Mouse (Mus musculus): ENCODE data around the gene Rps18.

Rps18 gene

DNA sequence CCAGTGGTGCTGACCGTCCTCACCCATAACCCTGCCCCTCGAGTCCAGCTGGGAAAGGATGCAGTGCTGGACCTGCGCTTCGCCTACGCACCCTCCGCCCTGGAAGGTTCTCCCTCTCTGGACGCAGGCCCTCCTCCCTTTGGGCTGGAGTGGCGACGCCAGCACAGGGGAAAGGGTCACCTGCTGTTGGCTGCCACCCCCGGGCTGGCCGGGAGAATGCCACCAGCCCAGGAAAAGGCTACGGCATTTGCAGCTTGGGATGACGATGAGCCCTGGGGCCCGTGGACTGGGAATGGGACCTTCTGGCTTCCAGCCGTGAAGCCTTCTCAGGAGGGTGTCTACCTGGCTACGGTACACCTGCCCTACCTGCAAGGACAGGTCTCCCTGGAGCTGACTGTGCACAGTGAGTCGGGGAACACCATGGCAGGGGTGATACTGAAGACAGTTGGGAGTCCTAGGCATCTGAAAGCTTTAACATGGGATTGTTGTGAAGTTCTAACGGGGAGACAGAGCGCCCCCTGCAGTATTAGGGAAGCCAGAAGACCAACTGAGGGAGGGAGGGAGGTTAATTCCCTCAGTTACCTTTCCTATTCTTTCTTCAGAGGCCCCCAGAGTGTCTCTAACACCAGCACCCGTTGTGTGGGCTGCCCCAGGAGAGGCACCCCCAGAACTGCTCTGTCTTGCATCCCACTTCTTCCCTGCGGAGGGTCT, 30.2 kb downstream of the Rps18 start:
- DNase-seq (ENCODE audit: low read depth in 2 of 2, low spot score in 2 of 2): no peak

DNA sequence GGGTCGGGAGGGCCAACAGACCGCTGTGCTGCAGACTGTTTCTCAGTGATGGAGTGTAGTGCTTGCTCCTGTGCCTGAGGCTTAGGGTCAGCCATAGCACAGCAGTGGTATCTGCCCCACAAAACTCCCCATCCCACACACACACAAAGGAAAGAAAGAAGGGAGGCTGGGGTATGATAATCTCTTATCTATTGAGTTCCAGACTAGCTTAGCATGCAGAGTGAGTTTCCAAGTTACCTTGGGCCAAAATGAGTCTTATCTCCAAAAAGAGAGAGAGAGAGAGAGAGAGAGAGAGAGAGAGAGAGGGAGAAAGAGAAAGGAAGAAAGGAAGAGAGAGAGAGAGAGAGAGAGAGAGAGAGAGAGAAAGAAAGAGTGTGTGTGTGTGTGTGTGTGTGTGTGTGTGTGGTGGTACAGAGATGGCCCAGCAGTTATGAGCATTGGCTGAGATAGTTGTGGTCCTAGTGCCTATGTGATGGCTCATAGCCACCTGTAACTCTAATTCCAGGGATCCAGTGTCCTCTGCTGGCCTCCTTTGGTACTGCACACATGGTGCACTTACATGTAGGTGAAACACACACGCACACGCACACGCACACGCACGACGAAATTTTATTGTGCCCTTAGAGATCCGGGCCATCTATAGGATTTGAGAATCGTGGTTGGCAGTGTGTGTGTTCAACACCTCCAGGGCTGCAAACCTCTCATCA, 31.1 kb downstream of the Rps18 start:
- DNase-seq (ENCODE audit: low read depth in 2 of 2, low spot score in 2 of 2): peak; percentile 68 to 77

DNA sequence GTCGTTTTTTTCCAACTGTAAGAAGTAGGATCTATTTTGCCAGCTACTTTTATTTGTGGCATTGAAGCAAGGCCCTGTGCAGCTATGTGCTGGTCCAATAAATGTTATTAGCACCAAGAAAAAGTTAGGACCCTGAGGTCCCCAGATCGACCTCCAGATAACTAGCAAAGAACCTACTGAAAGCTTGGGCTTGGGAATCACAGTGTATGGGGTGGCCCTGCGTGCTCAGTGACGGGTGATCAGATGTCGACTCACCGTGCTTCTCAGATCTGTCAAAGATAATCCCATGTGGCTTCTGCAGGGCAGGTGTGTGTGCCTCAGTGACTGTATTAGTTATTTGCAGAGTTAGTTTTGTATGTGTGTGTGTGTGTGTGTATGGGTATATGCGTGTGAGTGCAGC, 34.4 kb downstream of the Rps18 start:
- no peak for DNase-seq (ENCODE audit: low read depth in 2 of 2, low spot score in 2 of 2)

DNA sequence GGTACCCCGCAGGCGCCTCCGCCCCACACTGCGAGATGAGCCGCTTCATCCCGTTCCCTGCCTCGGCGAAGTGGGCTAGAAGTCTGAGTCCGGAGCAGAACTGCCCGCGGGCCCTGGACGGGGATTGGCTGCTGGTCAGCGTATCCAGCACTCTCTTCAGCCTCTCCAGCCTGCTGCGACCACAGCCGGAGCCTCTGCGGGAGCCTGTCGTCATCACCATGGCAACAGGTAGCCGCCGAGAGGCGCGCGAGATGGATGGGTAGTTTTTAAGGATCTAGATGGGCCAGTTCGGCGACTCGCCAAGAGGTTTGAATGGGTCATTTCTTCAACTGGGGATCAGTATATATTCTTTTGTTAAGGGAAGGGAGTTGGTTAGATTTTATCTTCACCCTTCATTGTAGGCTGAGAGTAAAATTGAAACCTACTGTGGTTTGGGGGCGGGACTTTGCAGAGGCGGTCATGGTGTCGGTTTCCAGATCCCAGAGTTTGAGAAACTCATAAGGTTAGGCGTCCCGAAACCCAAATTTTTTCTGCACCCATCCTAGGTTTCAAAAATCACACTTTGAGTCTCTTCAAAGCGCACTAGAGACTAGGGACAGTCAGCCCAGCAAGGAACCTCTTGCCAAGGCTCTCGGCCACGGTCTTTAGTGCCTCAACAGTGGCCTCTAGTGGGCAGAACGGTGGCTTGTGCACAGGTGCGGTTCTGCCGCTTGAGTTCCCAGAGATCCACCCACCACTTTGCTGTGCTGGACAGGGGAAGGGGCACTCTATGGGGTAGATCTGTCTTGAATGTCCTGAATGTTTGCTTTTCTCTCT, 35.3 kb downstream of the Rps18 start:
- DNase-seq (ENCODE audit: low read depth in 2 of 2, low spot score in 2 of 2): peak; percentile 77 to 87

DNA sequence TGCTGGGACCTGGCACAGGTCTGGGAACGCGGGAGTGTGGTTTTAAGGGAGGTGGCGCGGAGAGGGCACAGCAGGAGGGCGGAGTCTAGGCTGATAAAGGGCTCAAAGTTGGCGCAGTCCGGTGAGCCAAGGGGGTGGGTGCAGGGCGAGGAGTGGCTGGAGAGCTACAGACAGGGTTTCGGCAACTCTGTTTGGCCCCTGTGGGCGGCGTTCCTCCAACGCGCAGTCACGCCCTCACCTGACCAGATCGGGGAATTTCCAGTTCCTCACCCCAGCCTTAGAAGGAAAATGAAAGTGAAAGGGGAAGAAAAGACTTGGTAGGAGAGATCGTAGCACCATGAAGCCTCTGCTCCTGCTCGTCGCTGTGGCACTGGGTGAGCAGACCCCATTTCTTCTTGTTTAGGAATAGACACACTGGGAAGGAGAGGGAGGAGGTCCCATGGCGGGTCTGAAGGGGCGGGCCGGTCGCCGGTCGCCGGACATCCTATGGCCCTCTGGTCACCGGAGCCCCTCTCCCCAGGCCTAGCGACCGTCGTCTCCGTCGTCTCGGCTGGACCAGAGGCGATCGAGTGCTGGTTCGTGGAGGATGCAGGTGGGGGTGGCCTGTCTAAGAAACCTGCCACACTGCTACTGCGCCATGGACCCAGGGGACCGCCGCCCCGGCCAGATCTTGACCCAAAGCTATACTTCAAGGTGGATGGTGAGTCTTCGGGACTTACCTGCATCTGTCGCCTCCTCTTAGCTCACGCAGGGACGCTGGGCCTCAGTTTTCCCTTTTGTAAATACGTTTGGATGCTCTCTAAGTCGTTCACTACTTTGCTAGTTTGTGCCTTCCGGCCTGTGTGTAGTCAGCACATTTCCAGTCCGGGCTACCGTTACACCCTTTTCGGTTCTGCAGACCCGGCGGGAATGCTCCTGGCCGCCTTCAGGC, 36.2 kb downstream of the Rps18 start:
- DNase-seq (ENCODE audit: low read depth in 2 of 2, low spot score in 2 of 2): peak; percentile 69 to 77

DNA sequence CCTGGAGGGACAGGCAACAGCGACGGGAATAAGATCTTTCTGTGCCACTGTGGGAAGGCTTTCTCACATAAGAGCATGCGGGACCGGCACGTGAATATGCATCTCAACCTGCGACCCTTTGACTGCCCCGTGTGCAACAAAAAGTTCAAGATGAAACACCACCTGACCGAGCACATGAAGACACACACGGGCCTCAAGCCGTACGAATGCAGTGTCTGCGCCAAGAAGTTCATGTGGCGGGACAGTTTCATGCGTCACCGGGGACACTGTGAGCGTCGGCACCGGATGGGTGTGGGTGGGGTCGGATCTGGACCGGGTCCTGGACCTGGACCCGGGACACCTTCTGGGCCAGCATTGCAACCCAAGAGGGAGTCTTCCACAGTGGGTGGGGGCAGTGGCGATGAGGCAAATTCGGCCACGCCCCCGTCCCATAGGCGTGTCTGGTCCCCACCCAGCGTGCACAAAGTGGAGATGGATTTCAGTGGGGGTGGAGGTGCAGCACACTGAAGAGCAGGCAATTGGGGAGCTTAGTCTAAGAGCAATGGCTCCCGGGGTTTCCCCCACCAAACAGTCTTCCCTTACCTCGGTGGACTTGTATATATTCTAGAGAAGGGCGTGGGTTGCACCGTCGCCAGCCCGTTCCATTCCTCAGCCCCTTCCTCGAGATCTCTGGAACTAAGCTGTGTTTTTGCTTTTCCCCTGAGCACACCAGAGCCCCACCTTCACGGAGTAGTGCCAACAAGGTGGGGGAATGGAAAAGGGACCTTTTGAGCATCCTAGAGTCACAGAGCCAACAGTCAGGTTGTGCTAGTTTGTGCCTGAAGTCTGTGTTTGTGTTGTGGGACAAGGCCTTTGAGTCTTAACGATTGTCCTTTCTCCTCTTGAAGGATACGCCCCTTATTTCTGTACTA, 37.3 kb downstream of the Rps18 start:
- no peak for DNase-seq (ENCODE audit: low read depth in 2 of 2, low spot score in 2 of 2)

DNA sequence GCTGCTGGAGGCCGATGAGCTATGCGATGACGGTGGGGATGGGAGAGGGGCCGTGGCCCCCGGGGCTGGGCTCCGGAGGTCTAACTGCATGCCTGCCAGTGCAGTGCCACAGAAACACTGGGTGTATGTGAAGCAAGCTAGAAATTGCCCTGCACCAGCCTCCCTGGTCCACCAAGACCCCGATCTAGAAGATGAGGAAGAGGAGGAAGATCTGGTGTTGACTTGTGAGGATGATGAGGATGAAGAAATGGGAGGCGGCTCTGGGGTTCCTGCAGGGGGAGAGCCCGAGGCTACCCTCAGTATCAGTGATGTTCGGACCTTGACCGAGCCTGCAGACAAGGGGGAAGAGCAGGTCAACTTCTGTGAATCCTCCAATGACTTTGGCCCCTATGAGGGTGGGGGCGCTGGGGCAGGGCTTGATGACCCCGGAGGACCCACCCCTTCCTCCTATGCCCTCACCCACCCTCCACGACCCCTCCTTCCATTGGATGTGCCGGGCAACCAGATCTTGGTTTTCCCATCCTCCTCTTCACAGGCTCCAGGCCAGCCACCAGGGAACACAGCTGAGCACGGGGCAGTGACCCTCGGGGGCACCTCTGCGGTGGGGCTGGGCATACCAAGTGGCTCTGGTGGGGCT, 38.0 kb downstream of the Rps18 start:
- no peak for DNase-seq (ENCODE audit: low read depth in 2 of 2, low spot score in 2 of 2)

DNA sequence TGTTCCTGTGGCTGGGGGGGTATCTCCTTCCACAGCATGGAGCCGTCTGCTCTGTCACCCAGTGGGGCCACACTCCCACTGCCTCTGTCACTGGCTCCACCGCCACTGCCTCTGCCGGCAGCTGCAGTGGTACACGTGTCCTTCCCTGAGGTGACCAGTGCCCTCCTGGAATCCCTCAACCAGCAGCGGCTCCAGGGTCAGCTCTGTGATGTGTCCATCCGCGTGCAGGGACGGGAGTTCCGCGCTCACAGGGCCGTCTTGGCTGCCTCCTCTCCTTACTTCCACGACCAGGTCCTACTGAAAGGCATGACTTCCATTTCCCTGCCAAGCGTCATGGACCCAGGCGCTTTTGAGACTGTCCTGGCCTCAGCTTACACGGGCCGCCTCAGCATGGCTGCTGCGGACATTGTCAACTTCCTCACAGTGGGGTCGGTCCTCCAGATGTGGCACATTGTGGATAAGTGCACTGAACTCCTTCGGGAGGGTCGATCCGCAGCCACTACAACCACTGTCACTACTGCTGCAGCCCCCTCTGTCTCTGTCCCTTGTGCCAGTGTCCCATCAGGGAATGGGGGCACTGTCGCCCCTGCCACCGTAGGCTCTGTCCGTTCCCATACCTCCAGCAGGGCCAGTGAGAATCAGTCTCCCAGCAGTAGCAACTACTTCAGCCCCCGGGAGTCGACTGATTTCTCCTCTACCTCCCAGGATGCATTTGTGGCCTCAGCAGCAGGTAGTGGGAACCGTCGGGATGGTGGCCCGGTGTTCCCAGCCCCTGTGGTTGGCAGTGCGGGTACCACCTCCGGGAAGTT, 38.8 kb downstream of the Rps18 start:
- DNase-seq (ENCODE audit: low read depth in 2 of 2, low spot score in 2 of 2): no peak

DNA sequence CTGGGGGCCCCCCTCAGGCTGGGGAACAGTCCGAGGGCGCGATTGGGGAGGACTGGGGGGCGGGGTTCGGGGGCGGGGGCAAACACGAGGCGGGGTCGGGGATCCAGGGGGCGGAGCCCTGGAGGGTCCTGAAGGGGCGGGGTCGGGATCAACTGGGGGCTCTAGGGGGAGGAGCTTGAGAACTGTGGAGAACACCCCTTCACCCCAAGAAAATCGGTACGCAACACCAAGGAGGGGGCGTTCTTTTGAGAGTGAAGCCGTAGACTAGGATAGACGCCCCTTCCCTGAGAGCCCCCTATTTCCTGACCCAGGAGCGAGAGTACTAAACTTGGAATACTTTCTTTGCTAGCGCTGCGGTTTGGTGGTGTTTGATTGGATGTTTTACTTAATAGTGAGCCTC, 39.5 kb downstream of the Rps18 start:
- DNase-seq (ENCODE audit: low read depth in 2 of 2, low spot score in 2 of 2): no peak

DNA sequence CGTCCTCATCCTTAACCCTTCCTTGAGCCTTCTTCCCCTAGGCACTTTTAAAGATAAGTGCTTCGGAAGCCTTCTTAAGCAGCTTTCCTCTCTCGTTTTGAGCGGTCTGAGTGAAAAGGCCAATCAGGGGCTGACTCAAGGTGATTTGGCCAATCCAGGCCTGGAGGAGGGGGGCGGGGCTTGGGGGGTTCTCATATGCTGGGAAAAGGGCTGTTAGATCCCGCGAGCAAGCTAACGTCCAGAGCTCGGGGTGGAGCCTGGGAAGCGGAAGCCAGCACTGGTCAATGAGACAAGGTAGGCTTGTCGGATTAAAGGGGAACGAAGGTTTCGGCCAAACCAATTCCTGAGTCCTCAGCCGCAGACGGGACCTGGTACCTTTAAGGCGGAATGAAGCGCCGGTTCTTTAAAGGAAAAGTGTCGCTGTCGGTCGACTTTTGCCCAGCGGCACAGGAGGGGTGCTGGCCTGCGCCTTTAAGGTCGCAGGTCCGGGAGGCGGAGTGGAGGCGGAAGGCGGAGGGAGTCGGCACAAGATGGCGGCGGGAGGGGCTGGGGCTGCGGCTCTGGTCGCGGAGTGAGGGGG, 40.0 kb downstream of the Rps18 start, which contains the start of the genes Tapbp and Zbtb22:
TSS of gene Tapbp (plus strand) at position 229 of the 580 bp plus-strand sequence.
TSS of gene Zbtb22 (plus strand) at position 234 of the 580 bp plus-strand sequence.
- DNase-seq (ENCODE audit: low read depth in 2 of 2, low spot score in 2 of 2): peak; percentile 84 to 93

DNA sequence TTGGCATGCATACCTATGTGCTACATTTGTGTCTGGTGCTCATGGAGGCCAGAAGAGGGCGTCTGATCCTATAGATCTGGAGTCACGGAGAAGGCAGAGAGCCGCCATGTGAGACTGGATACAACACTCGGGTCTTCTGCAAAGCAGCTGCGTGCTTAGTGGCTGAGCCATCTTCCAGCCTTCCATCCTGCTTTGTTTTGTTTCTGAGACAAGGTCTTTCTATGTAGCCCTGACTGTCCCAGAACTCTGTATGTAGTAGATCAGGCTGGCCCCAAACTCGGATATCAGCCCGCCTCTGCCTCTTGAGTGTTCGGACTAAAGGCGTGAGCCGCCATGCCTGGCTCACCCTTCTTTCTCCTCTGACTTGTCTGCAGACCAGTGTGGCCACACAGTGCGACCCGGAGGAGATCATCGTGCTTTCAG, 40.8 kb downstream of the Rps18 start:
- no peak for DNase-seq (ENCODE audit: low read depth in 2 of 2, low spot score in 2 of 2)

DNA sequence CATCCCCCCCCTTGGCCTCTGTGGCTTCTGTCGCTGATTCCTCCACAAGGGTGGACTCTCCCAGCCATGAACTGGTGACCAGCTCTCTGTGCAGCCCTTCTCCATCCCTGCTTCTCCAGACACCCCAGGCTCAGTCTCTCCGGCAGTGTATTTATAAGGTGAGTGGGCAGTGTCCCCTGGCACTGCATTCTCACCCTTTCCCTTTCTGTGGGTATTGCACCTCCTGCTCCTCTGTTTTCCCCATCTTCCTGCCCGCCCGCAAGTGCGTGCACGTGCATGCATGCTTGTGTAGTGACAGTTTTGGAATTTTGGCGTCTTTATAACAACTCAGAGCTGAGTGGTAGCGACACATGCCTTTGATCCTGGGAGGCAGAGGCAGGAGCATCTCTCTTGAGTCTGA, 41.9 kb downstream of the Rps18 start:
- DNase-seq (ENCODE audit: low read depth in 2 of 2, low spot score in 2 of 2): no peak

DNA sequence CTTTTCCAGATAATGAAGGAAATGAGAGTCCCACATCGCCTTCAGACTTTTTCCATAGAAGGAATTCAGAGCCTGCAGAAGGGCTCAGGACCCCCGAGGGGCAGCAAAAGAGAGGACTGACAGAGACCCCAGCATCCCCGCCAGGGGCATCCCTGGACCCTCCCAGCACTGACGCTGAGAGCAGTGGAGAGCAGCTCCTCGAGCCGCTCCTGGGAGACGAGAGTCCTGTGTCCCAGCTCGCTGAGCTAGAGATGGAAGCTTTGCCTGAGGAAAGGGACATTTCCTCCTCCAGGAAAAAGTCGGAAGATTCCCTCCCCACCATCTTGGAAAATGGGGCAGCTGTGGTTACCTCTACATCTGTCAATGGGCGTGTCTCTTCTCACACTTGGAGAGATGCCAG, 42.5 kb downstream of the Rps18 start:
- no peak for DNase-seq (ENCODE audit: low read depth in 2 of 2, low spot score in 2 of 2)

DNA sequence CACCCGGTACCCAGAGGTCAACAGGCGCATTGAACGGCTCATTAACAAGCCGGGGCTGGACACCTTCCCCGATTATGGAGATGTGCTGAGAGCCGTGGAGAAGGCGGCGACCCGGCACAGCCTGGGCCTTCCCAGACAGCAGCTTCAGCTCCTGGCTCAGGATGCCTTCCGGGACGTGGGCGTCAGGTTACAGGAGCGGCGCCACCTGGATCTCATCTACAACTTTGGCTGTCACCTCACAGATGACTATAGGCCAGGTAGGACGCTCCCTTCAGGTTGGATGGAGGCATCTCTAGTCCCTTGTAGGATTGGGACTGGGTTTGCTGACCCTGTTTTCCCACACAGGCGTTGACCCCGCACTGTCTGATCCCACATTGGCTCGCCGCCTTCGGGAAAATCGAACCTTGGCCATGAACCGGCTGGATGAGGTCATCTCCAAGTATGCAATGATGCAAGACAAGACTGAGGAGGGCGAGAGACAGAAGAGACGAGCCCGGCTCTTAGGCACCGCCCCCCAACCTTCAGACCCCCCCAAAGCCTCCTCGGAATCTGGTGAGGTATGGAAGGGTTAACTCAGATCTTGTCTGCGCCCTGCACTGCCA, 43.9 kb downstream of the Rps18 start:
- DNase-seq (ENCODE audit: low read depth in 2 of 2, low spot score in 2 of 2): no peak

DNA sequence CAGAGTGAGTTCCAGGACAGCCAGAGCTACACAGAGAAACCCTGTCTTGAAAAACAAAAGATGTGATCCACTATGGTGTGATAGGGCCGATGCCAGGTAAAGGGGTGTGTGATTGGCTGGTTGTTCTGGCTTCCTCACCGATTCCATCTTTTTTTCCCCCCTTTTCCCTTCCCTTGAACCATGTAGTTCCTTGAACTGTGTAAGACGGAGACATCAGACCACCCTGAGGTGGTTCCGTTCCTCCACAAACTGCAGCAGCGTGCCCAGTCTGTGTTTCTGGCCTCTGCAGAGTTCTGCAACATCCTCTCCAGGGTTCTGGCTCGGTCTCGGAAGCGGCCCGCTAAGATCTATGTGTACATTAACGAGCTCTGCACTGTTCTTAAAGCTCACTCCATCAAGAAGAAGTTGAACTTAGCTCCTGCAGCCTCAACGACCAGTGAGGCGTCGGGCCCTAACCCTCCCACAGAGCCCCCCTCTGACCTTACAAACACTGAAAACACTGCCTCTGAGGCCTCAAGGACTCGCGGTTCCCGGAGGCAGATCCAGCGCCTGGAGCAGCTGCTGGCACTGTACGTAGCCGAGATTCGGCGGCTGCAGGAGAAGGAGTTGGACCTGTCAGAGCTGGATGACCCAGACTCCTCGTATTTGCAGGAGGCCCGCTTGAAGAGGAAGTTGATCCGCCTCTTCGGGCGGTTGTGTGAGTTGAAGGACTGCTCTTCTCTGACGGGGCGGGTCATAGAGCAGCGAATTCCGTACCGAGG, 44.6 kb downstream of the Rps18 start:
- DNase-seq (ENCODE audit: low read depth in 2 of 2, low spot score in 2 of 2): no peak

DNA sequence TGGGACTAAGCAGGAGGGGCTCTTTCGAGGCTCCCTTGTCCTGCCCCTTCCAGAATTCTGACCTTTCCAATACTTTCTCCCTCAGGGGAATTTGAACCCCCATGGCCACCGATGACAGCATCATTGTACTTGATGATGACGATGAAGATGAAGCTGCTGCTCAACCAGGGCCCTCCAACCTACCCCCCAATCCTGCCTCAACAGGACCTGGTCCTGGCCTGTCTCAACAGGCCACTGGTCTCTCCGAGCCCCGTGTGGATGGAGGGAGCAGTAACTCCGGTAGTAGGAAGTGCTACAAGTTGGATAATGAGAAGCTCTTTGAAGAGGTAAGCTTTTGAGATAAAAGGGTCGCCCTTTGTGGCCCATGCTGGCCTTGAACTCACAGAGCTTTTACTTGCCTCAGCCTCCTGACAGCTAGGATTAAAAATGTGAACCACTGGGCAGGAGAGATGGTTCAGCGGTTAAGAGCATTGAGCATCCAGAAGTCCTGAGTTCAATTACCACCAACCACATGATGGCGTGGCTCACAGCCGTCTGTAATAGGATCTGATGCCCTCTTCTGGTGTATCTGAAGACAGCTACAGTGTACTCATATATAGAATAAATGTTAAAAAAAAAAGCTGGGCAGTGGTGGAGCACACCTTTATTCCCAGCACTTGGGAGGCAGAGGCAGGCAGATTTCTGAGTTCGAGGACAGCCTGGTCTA, 45.3 kb downstream of the Rps18 start:
- DNase-seq (ENCODE audit: low read depth in 2 of 2, low spot score in 2 of 2): no peak

Data from CD8-positive naive resting alpha-beta T cell, adult 2 months (primary cell).